Mouse (Mus musculus) heart, embryonic 11.5 days (tissue): ENCODE measurements at regions not wholly inside any gene's neighbourhood (a gene's known extent, or its start where the extent isn't known, plus 50 kb on each side); places are given as distances from the start of the nearest gene placed in this dataset.
"Not testable (repeated sequence)": the region's sequence is repeated elsewhere in the genome, so short reads cannot be mapped to it uniquely, and the experiment has no call there.

Experiments used
- ATAC-seq: fragments of 200-750 bp; cut with Nextera tagmentation; replicated peaks from 2 replicates; pipeline ENCODE4 v1.8.0; 2017; ENCODE audit warnings: moderate library complexity; ENCODE audit not compliant: insufficient number of reproducible peaks, low FRiP score, low TSS enrichment
- H3K27ac ChIP-seq: fragments of 300-500 bp; sonication (generic); 2 replicates; pipeline ENCODE4 v1.5.1; 2014; ENCODE audit warnings: mild to moderate bottlenecking, low read depth, low read length
- H3K27me3 ChIP-seq: fragments of 300-500 bp; sonication (generic); 2 replicates; pipeline ENCODE4 v1.6.1; 2014; ENCODE audit warnings: mild to moderate bottlenecking, low read length, mixed read lengths; ENCODE audit not compliant: control insufficient read depth, insufficient read depth
- H3K36me3 ChIP-seq: fragments of 300-500 bp; sonication (generic); 2 replicates; pipeline ENCODE4 v1.6.1; 2014; ENCODE audit warnings: mild to moderate bottlenecking, low read length, moderate library complexity, mixed read lengths; ENCODE audit not compliant: control insufficient read depth, insufficient read depth
- H3K4me1 ChIP-seq: fragments of 300-500 bp; sonication (generic); 2 replicates; pipeline ENCODE4 v1.6.1; 2014; ENCODE audit warnings: low read length; ENCODE audit not compliant: control insufficient read depth, insufficient read depth
- H3K4me2 ChIP-seq: fragments of 300-500 bp; sonication (generic); 2 replicates; pipeline ENCODE4 v1.6.1; 2014; ENCODE audit warnings: mild to moderate bottlenecking, moderate library complexity
- H3K4me3 ChIP-seq: fragments of 300-500 bp; sonication (generic); 2 replicates; pipeline ENCODE4 v1.5.1; 2014; ENCODE audit warnings: low read depth, low read length
- H3K9ac ChIP-seq: fragments of 300-500 bp; sonication (generic); 2 replicates; pipeline ENCODE4 v1.6.1; 2014; ENCODE audit warnings: mild to moderate bottlenecking, low read depth, low read length, moderate library complexity
- H3K9me3 ChIP-seq: fragments of 300-500 bp; sonication (generic); replicated peaks from 2 replicates; pipeline ENCODE4 v1.6.1; 2016; ENCODE audit warnings: low read length; ENCODE audit not compliant: control insufficient read depth
- WGBS: fragments of 180-500 bp; shearing (Covaris S2); extraction: QIAGEN DNeasy Blood & Tissue Kit; methylation state at CpG from one replicate; pipeline ENCODE4 v1.1.7; 2014; ENCODE audit not compliant: insufficient replicate concordance; 5-methylcytosine and 5-hydroxymethylcytosine counted together

DNA sequence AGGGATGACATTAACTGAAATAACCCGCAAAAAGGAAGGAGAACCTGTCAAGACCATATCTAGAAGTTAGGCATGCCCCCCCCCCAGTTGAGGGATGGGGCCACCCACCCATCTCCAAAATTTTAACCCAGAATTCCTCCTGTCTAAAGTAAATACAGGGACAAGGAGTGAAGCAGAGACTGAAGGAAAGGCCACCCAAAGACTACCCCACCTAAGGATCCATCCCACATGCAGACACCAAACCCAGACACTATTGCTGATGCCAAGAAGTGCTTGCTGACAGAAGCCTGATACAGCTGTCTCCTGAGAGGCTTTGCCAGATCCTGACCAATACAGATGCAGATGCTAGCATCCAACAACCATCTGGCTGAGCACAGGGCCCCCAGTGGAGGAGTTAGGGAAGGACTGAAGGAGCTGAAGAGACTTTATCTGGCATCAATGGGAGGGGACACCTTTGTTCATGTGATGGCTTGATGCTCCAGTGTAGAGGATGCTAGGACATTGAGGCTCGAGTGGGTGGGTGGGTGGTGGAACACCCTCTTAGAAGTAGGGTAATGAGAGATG, 379.2 kb upstream of the Ercc4 start:
- 73% methylated on average over 2 of the region's 2 CpGs for WGBS
- not testable (repeated sequence) for H3K27ac ChIP-seq, H3K4me3 ChIP-seq, H3K36me3 ChIP-seq, H3K4me1 ChIP-seq, ATAC-seq, H3K9me3 ChIP-seq, H3K9ac ChIP-seq, H3K4me2 ChIP-seq, H3K27me3 ChIP-seq

DNA sequence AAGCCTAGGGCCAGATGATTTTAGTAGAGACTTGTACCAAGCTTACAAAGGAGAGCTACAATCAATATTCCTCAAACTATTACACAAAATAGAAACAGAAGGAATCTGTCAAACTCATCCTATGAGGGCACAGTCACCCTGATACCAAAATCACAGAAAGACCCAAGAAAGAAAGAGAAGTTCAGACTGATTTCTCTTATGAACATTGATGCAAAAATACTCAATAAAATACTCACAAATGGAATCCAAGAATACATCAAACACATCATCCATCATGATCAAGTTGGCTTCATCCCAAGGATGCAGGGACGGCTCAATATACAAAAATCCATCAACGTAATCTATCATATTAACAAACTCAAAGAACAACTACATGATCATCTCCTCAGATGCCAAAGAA, 377.9 kb upstream of the Ercc4 start:
- Histone ChIP-seq H3K4me3 (no peak overlapping the region), H3K4me2 (no peak overlapping the region), H3K9me3 (no peaks in the 10 kb centered on the region), H3K27me3 (no peaks in the 10 kb centered on the region), H3K9ac (no peak overlapping the region), H3K4me1 (no peaks in the 10 kb centered on the region), H3K36me3 (no peaks in the 10 kb centered on the region), H3K27ac (no peak overlapping the region)
- WGBS: 80% methylated on average over 2 of the region's 2 CpGs
- ATAC-seq: no peak

DNA sequence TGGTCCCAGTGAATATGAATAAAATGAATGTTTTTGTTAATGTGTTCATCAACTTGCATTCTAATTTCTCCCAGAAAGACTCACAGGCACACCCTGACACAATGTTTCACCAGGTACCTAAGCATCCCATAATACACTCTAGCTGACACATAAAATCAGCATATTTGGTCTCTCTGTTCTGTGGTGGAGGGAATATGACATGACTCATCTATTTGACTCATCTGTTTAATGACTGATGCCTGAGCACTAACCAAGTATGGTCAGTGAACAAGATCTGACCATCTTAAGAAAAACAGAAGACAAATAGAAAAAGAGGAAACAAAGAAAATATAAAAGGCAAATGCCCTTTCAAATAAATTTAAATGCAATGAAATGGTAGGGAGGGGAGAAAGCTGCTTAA, 367.0 kb upstream of the Ercc4 start:
- no peak overlapping the region for H3K4me2 ChIP-seq
- H3K4me3 ChIP-seq: no peak overlapping the region
- ATAC-seq: no peak
- H3K4me1 ChIP-seq: no peaks in the 10 kb centered on the region
- no peaks in the 10 kb centered on the region for H3K27me3 ChIP-seq
- no peaks in the 10 kb centered on the region for H3K9me3 ChIP-seq
- no peak overlapping the region for H3K9ac ChIP-seq
- H3K36me3 ChIP-seq: no peaks in the 10 kb centered on the region
- H3K27ac ChIP-seq: no peak overlapping the region

DNA sequence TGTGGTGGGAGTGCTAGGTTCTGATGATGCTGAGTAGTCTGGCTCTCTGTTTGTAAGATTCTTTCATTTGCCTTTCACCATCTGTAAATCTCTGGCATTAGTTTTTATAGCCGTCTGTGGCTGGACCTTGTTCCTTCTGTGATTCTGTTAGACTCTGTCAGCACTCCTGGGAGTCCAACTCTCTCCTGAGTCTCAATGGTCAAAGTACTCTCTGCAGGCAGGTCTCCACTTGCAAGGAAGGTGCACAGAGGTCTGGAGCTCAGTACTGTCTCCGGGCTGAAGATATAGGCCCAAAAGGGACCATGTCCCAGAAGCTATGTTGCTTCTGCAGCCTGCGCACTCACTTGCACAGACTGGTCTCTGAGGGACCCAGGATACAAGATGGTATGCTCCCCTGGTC, 356.3 kb upstream of the Ercc4 start:
- Histone ChIP-seq H3K9me3 (no peaks in the 10 kb centered on the region), H3K27ac (no peak overlapping the region), H3K4me2 (no peak overlapping the region), H3K4me3 (no peak overlapping the region), H3K4me1 (no peaks in the 10 kb centered on the region), H3K9ac (no peak overlapping the region), H3K27me3 (no peaks in the 10 kb centered on the region), H3K36me3 (no peaks in the 10 kb centered on the region)
- ATAC-seq: no peak
- 85% methylated on average over 3 of the region's 3 CpGs for WGBS

DNA sequence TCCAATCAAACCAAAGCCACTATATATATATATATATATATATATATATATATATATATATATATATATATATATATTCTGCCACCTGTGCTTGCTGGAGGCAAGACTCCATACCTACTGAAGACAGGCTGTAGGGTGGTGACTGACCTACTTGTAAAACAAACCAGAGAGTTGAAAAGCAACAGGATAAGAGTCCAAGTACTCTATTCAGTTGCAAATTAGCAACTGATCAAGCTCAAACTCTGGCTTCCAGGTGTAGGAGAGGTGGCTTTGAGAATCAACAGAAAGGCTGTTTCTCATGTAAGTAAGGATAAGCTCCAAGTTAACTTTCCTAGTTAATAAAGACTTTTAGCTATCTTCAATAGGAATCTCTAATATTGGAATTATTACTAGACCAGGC, 355.1 kb upstream of the Ercc4 start:
- no peak overlapping the region for H3K9ac ChIP-seq
- no peak overlapping the region for H3K27ac ChIP-seq
- no peaks in the 10 kb centered on the region for H3K9me3 ChIP-seq
- H3K4me3 ChIP-seq: no peak overlapping the region
- H3K27me3 ChIP-seq: no peaks in the 10 kb centered on the region
- ATAC-seq: no peak
- no peak overlapping the region for H3K4me2 ChIP-seq
- H3K36me3 ChIP-seq: no peaks in the 10 kb centered on the region
- no peaks in the 10 kb centered on the region for H3K4me1 ChIP-seq

DNA sequence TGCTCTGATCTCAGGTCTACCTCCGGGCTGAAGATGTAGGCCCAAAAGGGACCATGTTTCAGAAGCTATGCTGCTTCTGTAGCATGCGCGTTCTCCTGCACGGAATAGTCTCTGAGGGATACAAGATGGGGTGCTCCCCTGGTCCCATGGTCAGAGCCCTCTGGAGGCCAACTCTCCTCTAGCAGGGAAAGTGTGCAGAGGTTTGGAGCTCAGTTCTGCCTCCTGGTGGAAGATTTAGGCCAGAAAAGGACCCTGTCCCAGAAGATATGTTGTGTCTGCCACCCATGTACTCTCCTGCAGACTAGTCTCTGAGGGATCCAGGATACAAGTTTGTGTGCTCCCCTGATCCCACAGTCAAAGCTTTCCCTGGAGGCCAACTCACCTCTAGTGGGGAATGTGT, 350.9 kb upstream of the Ercc4 start:
- Histone ChIP-seq H3K4me2 (no peak overlapping the region), H3K9me3 (no peaks in the 10 kb centered on the region), H3K4me3 (no peak overlapping the region), H3K4me1 (no peaks in the 10 kb centered on the region), H3K27ac (no peak overlapping the region), H3K27me3 (no peaks in the 10 kb centered on the region), H3K9ac (no peak overlapping the region), H3K36me3 (no peaks in the 10 kb centered on the region)
- WGBS: 80% methylated on average over 4 of the region's 4 CpGs
- ATAC-seq: 0 out of 2 replicates have a peak, but pooled peaks have one; percentile 10

DNA sequence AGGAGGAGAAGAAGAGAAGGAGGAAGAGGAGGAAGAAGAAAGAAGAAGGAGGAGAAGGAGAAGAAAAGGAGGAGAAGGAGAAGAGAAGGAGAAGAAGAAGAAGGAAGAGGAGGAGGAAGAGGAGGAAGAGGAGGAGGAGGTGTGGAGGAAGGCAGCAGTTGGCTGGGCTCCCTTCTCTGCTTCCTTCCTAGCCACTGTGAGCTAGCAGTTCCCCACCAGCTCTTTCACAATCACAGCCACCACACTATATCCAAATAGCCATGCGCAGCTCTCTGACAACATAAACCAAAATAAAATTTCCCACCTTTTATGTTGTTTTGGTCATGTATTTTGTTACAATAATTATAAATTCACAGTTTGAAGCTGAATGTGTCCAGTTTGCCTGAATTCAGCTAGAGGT, 345.3 kb upstream of the Ercc4 start:
- ATAC-seq: no peak
- Histone ChIP-seq H3K4me2 (no peak overlapping the region), H3K27ac (no peak overlapping the region), H3K4me3 (no peak overlapping the region), H3K9ac (no peak overlapping the region), H3K9me3 (no peaks in the 10 kb centered on the region), H3K36me3 (no peaks in the 10 kb centered on the region), H3K27me3 (no peaks in the 10 kb centered on the region), H3K4me1 (no peaks in the 10 kb centered on the region)
- whole genome bisulfite sequencing: 86% methylated on average over 1 of the region's 1 CpGs

DNA sequence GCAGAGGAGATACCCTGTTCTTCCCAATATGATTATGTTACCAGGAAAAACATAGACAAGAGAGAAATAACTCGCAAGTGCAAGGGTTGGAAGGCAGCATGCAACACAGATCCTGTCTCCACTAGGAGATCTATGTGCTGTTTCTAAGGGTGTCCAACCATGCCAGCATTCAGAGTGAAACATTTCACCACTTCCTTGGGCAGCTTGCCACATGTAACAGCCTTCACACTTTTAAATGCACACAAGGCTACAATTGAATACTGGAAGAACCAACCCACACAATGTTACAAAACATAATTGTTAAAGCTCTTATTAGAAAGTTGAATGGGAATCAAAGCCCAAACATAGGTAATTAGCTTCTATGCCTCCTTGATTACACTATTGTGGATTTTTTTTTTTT, 344.9 kb upstream of the Ercc4 start:
- Histone ChIP-seq H3K4me1 (no peaks in the 10 kb centered on the region), H3K27me3 (no peaks in the 10 kb centered on the region), H3K36me3 (no peaks in the 10 kb centered on the region), H3K4me3 (no peak overlapping the region), H3K27ac (no peak overlapping the region), H3K9me3 (no peaks in the 10 kb centered on the region), H3K4me2 (no peak overlapping the region), H3K9ac (no peak overlapping the region)
- no peak for ATAC-seq
- WGBS: 68% methylated on average over 1 of the region's 1 CpGs

DNA sequence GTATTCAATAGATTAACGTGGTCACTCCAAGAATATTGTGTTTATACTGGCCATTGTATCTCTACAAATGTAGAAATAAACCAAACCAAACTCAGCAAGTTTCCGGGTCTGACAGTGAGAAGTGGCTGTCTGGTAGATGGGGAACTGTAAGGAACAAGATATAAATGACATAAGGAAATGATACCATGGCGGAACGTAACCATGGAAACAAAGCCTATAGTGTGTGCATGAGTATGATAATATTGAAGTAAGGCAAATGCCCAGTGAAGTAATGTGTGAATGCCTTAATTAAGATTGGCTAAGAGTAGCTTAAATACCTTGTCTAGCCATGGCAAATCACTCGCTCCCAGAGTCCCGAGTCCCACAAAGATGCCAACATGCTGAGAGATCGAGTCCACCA, 342.6 kb upstream of the Ercc4 start:
- Histone ChIP-seq H3K4me2 (no peak overlapping the region), H3K36me3 (no peaks in the 10 kb centered on the region), H3K4me1 (no peaks in the 10 kb centered on the region), H3K9me3 (no peaks in the 10 kb centered on the region), H3K4me3 (no peak overlapping the region), H3K27ac (no peak overlapping the region), H3K9ac (no peak overlapping the region), H3K27me3 (no peaks in the 10 kb centered on the region)
- no peak for ATAC-seq
- 85% methylated on average over 7 of the region's 7 CpGs for WGBS
